Mouse (Mus musculus) liver, embryonic 16.5 days (tissue): ENCODE results near the gene Aldh16a1. TPM values are rescaled to one million over a fixed set of nuclear protein-coding genes. Genes with fewer than 3 reads are reported as not detected.

Experiments
- ATAC-seq: fragments of 200-750 bp; cut with Nextera tagmentation; 2 replicates; pipeline ENCODE4 v1.8.0; 2017; ENCODE audit warnings: low read depth, mild to moderate bottlenecking, moderate number of reproducible peaks, moderate library complexity
- H3K27ac ChIP-seq: fragments of 300-500 bp; sonication (generic); 2 replicates; pipeline ENCODE4 v1.5.1; 2014; ENCODE audit warnings: mild to moderate bottlenecking, low read length
- H3K27me3 ChIP-seq: fragments of 300-500 bp; sonication (generic); 2 replicates; pipeline ENCODE4 v1.6.1; 2014; ENCODE audit warnings: low read depth, low read length, mixed read lengths; ENCODE audit not compliant: control insufficient read depth, insufficient read depth
- H3K36me3 ChIP-seq: fragments of 300-500 bp; sonication (generic); 2 replicates; pipeline ENCODE4 v1.6.1; 2014; ENCODE audit warnings: mild to moderate bottlenecking; ENCODE audit not compliant: control insufficient read depth, insufficient read depth
- H3K4me1 ChIP-seq: fragments of 300-500 bp; sonication (generic); 2 replicates; pipeline ENCODE4 v1.6.1; 2014; ENCODE audit warnings: low read depth, low read length, mixed read lengths; ENCODE audit not compliant: control insufficient read depth
- H3K4me2 ChIP-seq: fragments of 300-500 bp; sonication (generic); 2 replicates; pipeline ENCODE4 v1.6.1; 2014; ENCODE audit warnings: low read depth, low read length, mixed read lengths
- H3K4me3 ChIP-seq: fragments of 300-500 bp; sonication (generic); 2 replicates; pipeline ENCODE4 v1.5.1; 2014; ENCODE audit warnings: low read depth, mild to moderate bottlenecking, low read length
- H3K9ac ChIP-seq: fragments of 300-500 bp; sonication (generic); 2 replicates; pipeline ENCODE4 v1.6.1; 2014; ENCODE audit warnings: low read depth, low read length
- H3K9me3 ChIP-seq: fragments of 300-500 bp; sonication (generic); replicated peaks from 2 replicates; pipeline ENCODE4 v1.6.1; 2016; ENCODE audit warnings: low read length; ENCODE audit not compliant: control insufficient read depth
- WGBS: fragments of 180-500 bp; shearing (Covaris S2); extraction: QIAGEN DNeasy Blood & Tissue Kit; methylation state at CpG from one replicate; pipeline ENCODE4 v1.1.7; 2014; ENCODE audit not compliant: insufficient replicate concordance; 5-methylcytosine and 5-hydroxymethylcytosine counted together
- polyA plus RNA-seq: library from polyadenylated mRNA; unstranded; fragments of >200 nt; fragmentation: Nextera tagmentation; extraction: Ambion mirVana; gene quantifications from 2 replicates; pipeline ENCODE4 v1.2.1, GENCODE M21; 2015

Gene Aldh16a1
- polyA plus RNA-seq, 1 experiment from 2014 or later, result 30.0 TPM

DNA sequence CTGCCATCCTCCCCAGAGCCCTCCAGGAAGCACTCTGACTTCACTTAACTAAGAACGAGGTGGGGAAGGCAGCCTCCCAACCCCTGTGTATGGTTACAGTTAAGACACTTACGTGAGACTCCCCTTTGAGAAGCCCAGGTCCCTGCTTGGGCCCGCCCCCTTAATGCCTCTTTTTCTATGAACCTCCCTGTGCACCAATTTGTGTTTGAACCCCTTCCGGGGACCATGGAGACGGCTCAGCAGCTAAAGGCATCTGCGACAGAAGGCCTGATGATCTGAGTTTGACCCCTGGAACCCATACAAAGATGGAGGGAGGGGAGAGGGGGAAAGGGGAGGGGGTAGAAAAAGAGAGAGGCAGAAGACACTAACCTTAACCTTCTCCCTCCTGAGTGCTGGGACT lies 47.9 kb downstream of the Aldh16a1 start:
- Histone ChIP-seq H3K36me3 (no peaks in the 10 kb centered on the region), H3K27me3 (no peaks in the 10 kb centered on the region), H3K4me3 (no peak overlapping the region), H3K27ac (no peak overlapping the region), H3K9ac (no peak overlapping the region), H3K4me1 (peaks cover 8% of the 10 kb centered on the region), H3K4me2 (no peak overlapping the region), H3K9me3 (no peaks in the 10 kb centered on the region)
- ATAC-seq, result no peak
- 56% methylated on average over 6 of the region's 6 CpGs for WGBS

DNA sequence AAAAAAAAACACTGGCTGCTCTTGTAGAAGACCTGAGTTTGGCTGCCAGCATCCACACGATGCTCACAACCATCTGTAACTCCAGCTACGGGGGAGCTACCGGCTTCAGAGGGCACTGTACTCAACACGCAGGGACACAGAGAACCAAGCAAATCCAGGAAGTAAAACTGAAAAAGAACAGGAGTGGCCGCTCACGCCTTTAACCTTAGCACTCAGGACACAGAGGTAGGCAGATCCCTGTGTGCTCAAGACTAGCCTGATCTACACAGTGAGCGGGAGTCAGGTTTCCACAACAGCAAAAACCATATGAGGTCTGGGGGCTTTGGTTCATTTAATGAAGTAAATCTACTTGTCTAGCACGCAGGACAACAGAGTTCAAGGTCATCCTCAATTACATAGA lies 48.9 kb downstream of the Aldh16a1 start:
- Histone ChIP-seq H3K36me3 (no peaks in the 10 kb centered on the region), H3K4me3 (no peak overlapping the region), H3K27me3 (no peaks in the 10 kb centered on the region), H3K9me3 (no peaks in the 10 kb centered on the region), H3K9ac (no peak overlapping the region), H3K4me1 (peaks cover 8% of the 10 kb centered on the region), H3K27ac (no peak overlapping the region), H3K4me2 (no peak overlapping the region)
- 68% methylated on average over 8 of the region's 8 CpGs for WGBS
- ATAC-seq, result no peak

DNA sequence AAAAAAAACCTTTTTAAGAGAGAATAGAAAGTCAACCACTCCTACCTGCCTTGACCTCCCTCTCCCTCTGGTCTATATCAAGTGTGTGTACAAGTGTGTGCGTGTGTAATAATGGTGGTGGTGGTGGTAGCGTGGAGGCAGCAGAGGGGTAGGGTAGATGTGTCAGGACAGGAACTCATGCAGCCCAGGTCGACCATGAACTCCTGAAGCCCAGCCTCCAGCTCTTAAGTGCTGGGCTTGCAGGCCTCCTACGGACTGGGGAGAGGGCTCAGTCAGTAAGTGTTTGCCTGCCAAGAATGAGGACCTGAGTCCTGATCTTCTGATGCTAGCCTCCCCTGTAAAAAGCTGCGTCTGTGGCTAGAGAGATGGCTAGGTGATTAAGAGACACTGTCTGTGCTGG lies 49.4 kb downstream of the Aldh16a1 start:
- 53% methylated on average over 5 of the region's 5 CpGs for WGBS
- Histone ChIP-seq H3K9ac (no peak overlapping the region), H3K4me2 (no peak overlapping the region), H3K36me3 (no peaks in the 10 kb centered on the region), H3K27me3 (no peaks in the 10 kb centered on the region), H3K27ac (no peak overlapping the region), H3K9me3 (no peaks in the 10 kb centered on the region), H3K4me3 (no peak overlapping the region), H3K4me1 (peaks cover 8% of the 10 kb centered on the region)
- ATAC-seq, result no peak

DNA sequence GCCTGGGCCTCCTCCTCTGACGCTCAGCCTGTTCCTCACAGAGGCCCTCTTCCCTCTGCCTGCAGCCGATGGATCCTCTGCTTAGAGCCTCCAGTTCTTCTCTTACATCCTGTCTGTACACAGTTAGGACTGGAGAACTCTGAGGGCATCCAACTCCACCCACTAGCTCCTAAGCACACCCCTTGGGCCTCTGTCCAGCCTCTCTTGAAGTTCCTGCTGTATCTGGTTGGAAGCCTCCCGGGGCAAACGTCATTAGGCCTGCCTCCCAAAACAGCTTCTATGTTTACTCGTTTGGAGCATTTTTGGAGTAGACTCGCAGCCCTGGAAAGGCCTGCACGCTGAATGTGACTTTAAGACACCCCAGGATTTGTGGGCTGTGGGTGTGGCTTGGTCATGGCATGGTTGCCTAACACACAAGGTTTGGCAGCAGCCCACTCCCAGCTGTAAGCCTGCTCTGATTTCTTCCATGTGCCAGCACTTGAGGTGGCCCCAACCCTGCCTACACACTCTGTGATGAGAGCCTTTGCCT lies 50.7 kb downstream of the Aldh16a1 start, which contains the start of gene Fcgrt:
TSS of gene Fcgrt (minus strand) at position 200 of the 529 bp plus-strand sequence.
- peak; percentile 93 for ATAC-seq
- Histone ChIP-seq H3K27me3 (no peaks in the 10 kb centered on the region), H3K4me1 (peaks cover 8% of the 10 kb centered on the region), H3K4me2 (peak within 1 kb of the TSS; percentile 34), H3K9me3 (no peaks in the 10 kb centered on the region), H3K9ac (peak within 1 kb of the TSS; percentile 34; the same call in 1 of the 2 replicates), H3K4me3 (peak within 1 kb of the TSS; percentile 36), H3K27ac (peak within 1 kb of the TSS; percentile 65), H3K36me3 (no peaks in the 10 kb centered on the region)
- WGBS, result 34% methylated on average over 7 of the region's 7 CpGs

DNA sequence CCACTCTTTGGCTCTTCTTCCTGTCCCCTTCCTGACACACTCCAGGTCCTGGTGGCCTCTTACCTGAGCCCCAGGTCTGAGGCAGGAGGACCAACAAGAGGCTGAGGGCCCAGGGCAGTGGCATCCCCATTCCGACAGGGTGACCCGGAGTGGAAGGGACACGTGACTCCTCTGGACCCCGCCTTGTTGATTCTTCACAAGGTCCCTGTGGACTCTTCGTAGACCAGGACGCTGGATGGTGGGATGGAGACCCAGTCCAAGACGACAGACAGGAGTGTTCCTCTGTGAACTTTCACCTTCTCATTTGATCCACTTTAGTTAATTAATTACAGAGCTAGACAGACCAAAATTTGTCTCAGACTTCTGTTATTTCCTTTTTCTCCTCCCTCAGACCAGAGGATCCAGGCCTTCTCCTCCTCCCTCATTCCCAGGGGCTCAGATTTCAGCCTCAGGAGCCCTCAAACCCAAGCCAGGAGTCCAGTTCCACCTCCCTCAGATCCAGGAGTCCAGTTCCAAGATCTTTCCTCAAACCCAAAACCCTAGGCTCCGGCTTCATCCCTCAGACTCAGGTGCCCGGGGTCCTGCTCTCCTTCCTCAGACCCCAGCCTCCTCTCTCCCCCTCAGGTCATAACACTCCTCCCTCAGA lies 51.3 kb downstream of the Aldh16a1 start:
- peaks cover 8% of the 10 kb centered on the region for H3K4me1 ChIP-seq
- H3K9me3 ChIP-seq, result no peaks in the 10 kb centered on the region
- peak overlapping the region; percentile 36 for H3K4me3 ChIP-seq
- peak overlapping the region; percentile 34 for H3K4me2 ChIP-seq
- WGBS, result 61% methylated on average over 9 of the region's 9 CpGs
- H3K27ac ChIP-seq, result peak overlapping the region; percentile 65
- no peaks in the 10 kb centered on the region for H3K27me3 ChIP-seq
- no peaks in the 10 kb centered on the region for H3K36me3 ChIP-seq
- ATAC-seq, result 0 out of 2 replicates have a peak, but pooled peaks have one; percentile 20
- H3K9ac ChIP-seq, result peak overlapping the region; percentile 34; the same call in 1 of the 2 replicates

DNA sequence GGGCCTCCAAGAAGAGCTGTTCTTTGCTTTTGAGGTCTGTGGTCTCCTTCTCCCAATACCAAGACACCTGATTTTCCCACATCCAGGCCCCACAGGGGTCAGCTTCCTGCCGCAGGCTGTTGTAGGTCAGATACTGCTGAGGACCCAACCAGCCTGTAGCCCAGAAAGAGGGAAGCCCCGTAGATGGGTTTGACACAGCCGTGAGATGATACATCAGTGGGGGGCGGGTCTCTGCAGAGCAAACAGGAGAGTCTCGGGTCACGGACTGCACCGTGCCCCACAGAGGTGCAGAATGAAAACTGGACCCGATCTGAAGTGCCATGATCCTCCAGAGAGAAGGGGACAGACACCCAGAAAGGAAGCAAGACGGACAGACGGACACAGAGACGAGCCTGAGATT lies 51.9 kb downstream of the Aldh16a1 start:
- H3K27ac ChIP-seq, result no peak overlapping the region
- no peak for ATAC-seq
- H3K9ac ChIP-seq, result no peak overlapping the region; the same call in 1 of the 2 replicates
- H3K4me1 ChIP-seq, result peaks cover 8% of the 10 kb centered on the region
- H3K9me3 ChIP-seq, result no peaks in the 10 kb centered on the region
- peak overlapping the region; percentile 36 for H3K4me3 ChIP-seq
- no peaks in the 10 kb centered on the region for H3K27me3 ChIP-seq
- no peaks in the 10 kb centered on the region for H3K36me3 ChIP-seq
- H3K4me2 ChIP-seq, result peak overlapping the region; percentile 34
- WGBS, result 49% methylated on average over 11 of the region's 11 CpGs

DNA sequence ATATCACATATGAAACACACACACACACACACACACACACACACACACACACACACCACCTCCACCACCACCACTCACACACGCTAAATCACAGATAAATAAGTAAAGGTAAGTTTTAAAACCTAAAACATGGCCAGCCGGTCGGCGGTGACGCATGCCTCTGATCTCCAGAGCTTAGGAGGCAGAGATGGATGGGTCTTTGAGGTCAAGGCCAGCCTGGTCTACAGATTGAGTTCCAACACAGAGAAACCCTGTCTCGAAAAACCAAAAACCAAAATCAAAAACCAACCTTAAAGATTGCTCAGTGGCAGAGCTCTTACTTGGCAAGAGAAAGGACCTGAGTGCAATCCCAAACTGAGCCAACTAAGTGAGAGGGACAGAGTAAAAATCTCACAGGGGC lies 54.3 kb downstream of the Aldh16a1 start:
- Histone ChIP-seq H3K4me3 (no peak overlapping the region), H3K4me2 (no peak overlapping the region), H3K9me3 (no peaks in the 10 kb centered on the region), H3K27me3 (no peaks in the 10 kb centered on the region), H3K36me3 (no peaks in the 10 kb centered on the region), H3K9ac (no peak overlapping the region), H3K4me1 (peaks cover 8% of the 10 kb centered on the region), H3K27ac (no peak overlapping the region)
- WGBS, result 85% methylated on average over 6 of the region's 6 CpGs
- ATAC-seq, result no peak

DNA sequence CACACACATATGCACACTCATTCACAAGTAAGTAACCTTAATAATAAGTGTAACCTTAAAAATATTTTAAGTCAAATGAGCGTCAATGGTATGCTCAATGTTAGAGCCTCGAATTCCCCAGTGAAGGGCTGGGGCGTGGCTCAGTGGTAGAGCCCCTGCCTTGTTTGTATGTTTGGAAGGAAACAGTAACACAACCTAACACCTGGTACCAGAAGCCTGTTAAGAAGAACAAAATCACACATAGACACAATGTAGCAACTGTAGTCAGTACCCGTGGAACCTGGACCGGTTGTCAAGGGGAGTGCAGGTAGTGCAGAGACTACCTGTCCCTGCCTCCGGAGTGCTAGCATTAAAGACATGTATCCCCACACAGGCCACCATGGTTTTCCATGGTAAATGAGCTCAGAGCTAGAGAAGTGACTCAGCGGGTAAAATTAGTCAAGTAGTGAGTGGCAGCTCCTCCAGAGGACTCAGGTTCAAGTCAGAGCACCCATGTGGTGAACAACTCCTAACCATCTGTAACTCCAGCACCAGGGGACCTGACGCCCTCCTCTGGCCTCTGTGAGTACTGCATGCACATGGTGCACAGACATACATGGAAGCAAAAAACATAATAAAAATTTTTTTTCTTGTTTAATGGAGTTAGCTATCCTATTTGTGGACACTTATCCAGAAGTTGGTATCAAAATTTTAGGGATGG lies 55.7 kb downstream of the Aldh16a1 start:
- Histone ChIP-seq H3K4me3 (no peak overlapping the region), H3K27ac (no peak overlapping the region), H3K4me1 (peaks cover 4% of the 10 kb centered on the region), H3K36me3 (no peaks in the 10 kb centered on the region), H3K9ac (no peak overlapping the region), H3K27me3 (no peaks in the 10 kb centered on the region), H3K4me2 (no peak overlapping the region), H3K9me3 (no peaks in the 10 kb centered on the region)
- 72% methylated on average over 8 of the region's 8 CpGs for WGBS
- ATAC-seq, result no peak

DNA sequence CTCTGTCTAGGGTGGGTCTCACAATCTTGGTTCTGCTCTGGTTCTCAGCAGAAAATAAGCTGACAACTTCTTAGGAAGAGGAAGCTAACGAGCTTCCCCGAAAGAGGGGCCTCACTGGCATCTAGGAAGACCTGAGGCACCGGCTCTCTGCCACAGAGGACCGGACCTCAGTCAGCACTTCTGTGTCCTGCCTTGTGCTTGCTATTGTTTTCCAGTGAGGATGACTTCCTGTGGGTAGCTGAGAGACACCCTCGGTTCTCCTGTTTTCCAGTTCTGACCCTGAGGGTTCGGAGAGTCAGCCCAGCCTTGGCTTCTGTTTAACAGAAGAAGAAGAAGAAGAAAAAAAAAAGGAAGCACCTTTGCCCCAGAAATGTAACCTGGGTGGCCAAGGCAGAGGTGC lies 56.9 kb downstream of the Aldh16a1 start:
- H3K4me3 ChIP-seq, result no peak overlapping the region
- peak overlapping the region; percentile 63 for H3K27ac ChIP-seq
- no peaks in the 10 kb centered on the region for H3K36me3 ChIP-seq
- H3K9me3 ChIP-seq, result no peaks in the 10 kb centered on the region
- peaks cover 11% of the 10 kb centered on the region for H3K4me1 ChIP-seq
- H3K27me3 ChIP-seq, result no peaks in the 10 kb centered on the region
- ATAC-seq, result peak; percentile 67
- no peak overlapping the region for H3K4me2 ChIP-seq
- no peak overlapping the region for H3K9ac ChIP-seq
- WGBS, result 14% methylated on average over 6 of the region's 6 CpGs
